Mouse (Mus musculus): ENCODE measurements around the gene Fmr1nb.
"Not testable (repeated sequence)": the region's sequence is repeated elsewhere in the genome, so short reads cannot be mapped to it uniquely, and the experiment has no call there.

Fmr1nb gene

DNA sequence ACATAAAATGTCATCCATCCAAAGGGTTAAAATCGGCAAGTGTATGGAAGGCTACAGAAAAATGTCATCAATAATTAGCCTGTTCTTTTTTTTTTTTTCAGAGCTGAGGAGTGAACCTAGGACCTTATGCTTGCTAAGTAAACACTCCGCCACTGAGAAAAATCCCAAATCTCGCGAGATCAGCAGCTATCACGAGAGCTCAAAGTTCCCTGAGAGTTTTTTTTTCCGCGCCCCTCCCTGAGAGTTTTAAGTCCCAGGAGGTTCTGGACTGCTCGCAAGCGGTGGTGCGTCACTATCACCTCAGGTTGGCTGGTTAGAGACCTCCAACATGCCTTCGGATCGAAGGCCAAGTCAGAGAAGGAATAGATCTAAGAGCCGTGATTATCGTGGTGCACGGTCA lies at the start of gene Fmr1nb:
TSS of gene Fmr1nb (plus strand) at position 234 of the 400 bp plus-strand sequence.
- DNase-seq (ENCODE audit: low read depth, low spot score): no peak
- H3K36me3 ChIP-seq (ENCODE audit: control insufficient read depth, insufficient read depth, low read length, poor library complexity, severe bottlenecking): no peaks in the 10 kb centered on the region
- H3K27me3 ChIP-seq (ENCODE audit: control insufficient read depth, insufficient read depth, low read length, poor library complexity, severe bottlenecking): no peaks in the 10 kb centered on the region

DNA sequence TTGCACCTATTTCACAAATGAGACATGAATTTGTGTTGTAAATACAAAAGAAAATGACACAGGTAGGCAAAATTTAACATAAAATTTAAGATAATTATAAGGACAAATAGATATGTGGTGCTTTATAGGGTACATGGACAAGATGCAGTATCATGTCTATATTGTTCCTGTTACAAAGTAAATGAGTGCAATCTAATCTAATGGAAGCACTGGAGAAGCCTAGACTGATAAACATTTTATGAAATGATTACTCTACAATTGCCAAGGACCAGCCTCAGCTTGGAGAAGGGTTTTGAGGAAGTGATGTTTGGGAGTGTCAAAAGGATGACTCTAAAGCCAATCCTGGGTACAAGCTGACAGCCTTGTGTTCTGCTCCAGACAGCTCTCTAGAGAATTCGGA lies 24.7 kb upstream of the Fmr1nb start:
- no peaks in the 10 kb centered on the region for H3K27me3 ChIP-seq (ENCODE audit: control insufficient read depth, insufficient read depth, low read length, poor library complexity, severe bottlenecking)
- H3K36me3 ChIP-seq (ENCODE audit: control insufficient read depth, insufficient read depth, low read length, poor library complexity, severe bottlenecking): no peaks in the 10 kb centered on the region
- DNase-seq (ENCODE audit: low read depth, low spot score): no peak

- Histone ChIP-seq H3K27me3 (ENCODE audit: control insufficient read depth, insufficient read depth, low read length, poor library complexity, severe bottlenecking) (no peaks in the 10 kb centered on the region), H3K36me3 (ENCODE audit: control insufficient read depth, insufficient read depth, low read length, poor library complexity, severe bottlenecking) (no peaks in the 10 kb centered on the region)
- DNase-seq (ENCODE audit: low read depth, low spot score): no peak
These were observed 21.6 kb upstream of the Fmr1nb start for GRCm38 (mm10) chrX:68740088-68740487.

DNA sequence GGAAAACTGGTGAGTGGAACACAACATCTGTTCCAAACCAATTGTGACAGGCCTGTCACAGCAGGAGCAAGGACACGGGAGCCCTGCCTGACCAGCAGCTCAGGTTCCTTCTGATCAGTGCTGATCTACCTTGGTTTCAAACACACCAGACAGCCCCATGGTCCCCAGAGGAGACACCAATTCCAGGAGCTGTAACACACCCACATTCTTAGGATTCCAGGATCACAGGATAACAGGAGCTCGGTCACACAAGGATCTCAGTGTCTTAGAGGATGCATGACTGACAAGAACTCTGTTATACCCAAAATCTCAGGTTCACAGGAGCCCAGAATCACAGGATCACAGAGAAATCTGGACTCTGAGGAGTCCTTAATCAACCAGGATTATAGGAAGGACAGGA lies 58.8 kb downstream of the Fmr1nb start:
- not testable (repeated sequence) for DNase-seq (ENCODE audit: low read depth, low spot score); H3K27me3 ChIP-seq (ENCODE audit: control insufficient read depth, insufficient read depth, low read length, poor library complexity, severe bottlenecking); H3K36me3 ChIP-seq (ENCODE audit: control insufficient read depth, insufficient read depth, low read length, poor library complexity, severe bottlenecking)

- not testable (repeated sequence) for H3K27me3 ChIP-seq (ENCODE audit: control insufficient read depth, insufficient read depth, low read length, poor library complexity, severe bottlenecking); DNase-seq (ENCODE audit: low read depth, low spot score); H3K36me3 ChIP-seq (ENCODE audit: control insufficient read depth, insufficient read depth, low read length, poor library complexity, severe bottlenecking)
These were observed 59.4 kb downstream of the Fmr1nb start, which contains the start of gene Gm14698 for GRCm38 (mm10) chrX:68821059-68821458. Gene Gm14698 (plus strand): TSS chrX:68821093.

DNA sequence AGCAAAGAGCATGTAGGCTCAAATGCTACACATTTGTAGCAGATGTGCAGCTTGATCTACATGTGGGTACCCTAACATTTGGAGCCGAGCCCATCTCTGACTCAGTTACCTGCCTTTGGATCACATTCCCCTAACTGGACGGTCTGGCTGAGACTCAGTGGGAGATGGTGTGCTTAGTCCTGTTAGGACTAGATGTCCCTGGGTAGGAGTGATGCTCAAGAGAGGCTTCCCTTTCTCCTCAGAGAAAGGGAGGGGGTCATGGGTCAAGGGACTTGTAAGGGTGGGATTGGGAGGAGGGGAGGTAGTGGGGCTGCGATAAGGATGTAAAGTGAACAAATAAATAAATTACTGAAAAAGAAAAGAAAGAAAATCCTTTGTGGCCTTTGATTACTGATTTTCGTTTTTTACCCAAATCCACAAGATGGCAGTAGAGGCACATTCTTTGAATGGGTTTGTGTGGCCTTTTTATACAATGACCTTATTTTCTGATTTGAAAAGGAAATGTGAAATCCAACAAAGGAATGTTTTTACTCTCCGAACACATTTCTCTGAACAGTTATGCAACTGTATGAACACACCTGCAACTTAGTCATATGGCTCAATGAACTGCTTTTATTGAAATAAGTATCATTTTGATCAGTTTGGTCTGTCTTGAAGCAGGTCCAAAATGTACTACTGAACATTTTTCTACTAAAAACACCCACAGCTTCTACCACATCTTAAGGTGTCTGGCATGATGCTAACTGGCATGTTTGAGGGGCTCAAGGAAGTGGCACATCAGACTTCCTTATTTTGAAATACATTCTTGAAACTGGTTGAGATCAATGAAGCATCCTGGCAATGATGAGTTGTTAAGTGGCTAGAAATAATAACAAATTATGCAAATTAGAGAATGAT lies 78.2 kb downstream of the Fmr1nb start:
- H3K36me3 ChIP-seq (ENCODE audit: control insufficient read depth, insufficient read depth, low read length, poor library complexity, severe bottlenecking): no peaks in the 10 kb centered on the region
- DNase-seq (ENCODE audit: low read depth, low spot score): no peak
- no peaks in the 10 kb centered on the region for H3K27me3 ChIP-seq (ENCODE audit: control insufficient read depth, insufficient read depth, low read length, poor library complexity, severe bottlenecking)

All from splenic B cell, adult 2 months (primary cell).